Mouse (Mus musculus) G1E (cell line): ENCODE results near the gene Olfr749.
"Not testable (repeated sequence)": the region's sequence is repeated elsewhere in the genome, so short reads cannot be mapped to it uniquely, and the experiment has no call there.

ENCODE experiments used
- CTCF ChIP-seq: IDR thresholded peaks from 2 replicates; pipeline ENCODE4 v1.5.1; 2012; ENCODE audit warnings: low read depth, low read length, inconsistent platforms, mixed read lengths
- GATA1 ChIP-seq: IDR thresholded peaks from 2 replicates; pipeline ENCODE4 v1.6.1; 2012; ENCODE audit warnings: borderline replicate concordance, low read length, inconsistent platforms, mixed read lengths
- GATA2 ChIP-seq: IDR thresholded peaks from 2 replicates; pipeline ENCODE4 v1.6.1; 2012; ENCODE audit warnings: low read depth, low read length, inconsistent platforms, borderline replicate concordance
- TAL1 ChIP-seq: conservative IDR thresholded peaks from 2 replicates; pipeline ENCODE4 v1.6.1; 2012; ENCODE audit warnings: low read depth, low read length, inconsistent platforms, mixed read lengths

DNA sequence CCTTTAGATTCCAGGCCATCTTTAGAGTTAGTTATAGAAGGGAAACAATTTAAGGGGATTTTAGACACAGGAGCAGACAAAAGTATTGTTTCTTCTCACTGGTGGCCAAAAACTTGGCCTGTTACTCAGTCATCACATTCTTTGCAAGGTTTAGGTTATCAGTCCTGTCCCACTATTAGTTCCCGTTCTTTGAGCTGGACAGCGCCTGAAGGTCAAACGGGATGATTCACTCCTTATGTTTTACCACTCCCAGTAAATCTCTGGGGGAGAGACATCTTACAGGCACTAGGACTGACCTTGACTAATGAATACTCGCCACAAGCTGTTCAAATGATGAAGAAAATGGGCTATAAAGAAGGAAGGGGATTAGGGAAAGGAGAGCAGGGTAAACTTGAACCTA lies 22.5 kb downstream of the Olfr749 start:
- TF ChIP-seq CTCF, GATA1, TAL1, GATA2: not testable (repeated sequence)
